Mouse (Mus musculus) mouse trophoblast stem cell (cell line): ENCODE measurements around the gene Cyb561.

Experiments
- in situ Hi-C, 2 experiments: fragments of 300-500 bp; cut with MseI, MboI; formaldehyde crosslinking; loops; 2 replicates in 1 of 2; 3 replicates in 1 of 2; pipeline ENCODE4 v1.15.1; 2025

Gene Cyb561

DNA sequence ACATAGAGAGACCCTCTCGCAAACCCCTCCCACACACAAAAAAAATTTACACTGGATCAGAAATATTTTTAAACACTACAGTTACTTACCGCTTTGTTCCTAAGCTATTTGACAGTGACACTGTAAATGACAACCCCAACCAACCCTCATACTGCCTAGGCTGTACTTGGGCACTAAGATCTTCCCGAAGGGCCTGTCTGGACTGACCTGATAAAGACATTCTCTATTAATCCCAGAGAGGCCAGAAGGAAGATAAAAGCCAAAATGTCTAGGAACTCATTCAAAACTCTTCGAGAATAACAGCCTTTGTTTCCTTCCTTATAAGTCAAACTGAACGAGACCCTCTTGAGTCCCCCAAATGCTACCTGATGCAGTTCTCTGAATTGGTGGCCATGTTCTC, 31.9 kb downstream of the Cyb561 start:
- in situ Hi-C loops, result no loop called here

DNA sequence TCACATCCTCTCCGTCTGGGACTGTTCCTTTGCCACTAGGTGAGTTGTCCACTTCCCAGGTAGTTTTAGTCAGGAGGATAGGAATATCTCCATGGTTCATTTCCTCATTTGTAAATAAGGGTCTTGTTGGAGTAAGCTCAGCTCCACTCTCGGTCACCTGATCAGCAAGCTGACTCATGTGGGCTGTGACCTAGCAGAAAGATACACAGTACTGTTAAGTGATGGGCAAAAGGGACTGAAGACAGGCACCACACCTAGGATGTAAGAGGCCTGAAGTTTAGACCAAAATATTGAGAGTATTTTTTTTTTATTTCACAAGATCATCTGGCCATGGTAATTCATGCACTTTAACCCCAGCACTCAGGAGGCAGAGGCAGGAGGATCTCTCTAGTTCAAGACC, 32.3 kb downstream of the Cyb561 start:
- in situ Hi-C loops, result no loop called here

DNA sequence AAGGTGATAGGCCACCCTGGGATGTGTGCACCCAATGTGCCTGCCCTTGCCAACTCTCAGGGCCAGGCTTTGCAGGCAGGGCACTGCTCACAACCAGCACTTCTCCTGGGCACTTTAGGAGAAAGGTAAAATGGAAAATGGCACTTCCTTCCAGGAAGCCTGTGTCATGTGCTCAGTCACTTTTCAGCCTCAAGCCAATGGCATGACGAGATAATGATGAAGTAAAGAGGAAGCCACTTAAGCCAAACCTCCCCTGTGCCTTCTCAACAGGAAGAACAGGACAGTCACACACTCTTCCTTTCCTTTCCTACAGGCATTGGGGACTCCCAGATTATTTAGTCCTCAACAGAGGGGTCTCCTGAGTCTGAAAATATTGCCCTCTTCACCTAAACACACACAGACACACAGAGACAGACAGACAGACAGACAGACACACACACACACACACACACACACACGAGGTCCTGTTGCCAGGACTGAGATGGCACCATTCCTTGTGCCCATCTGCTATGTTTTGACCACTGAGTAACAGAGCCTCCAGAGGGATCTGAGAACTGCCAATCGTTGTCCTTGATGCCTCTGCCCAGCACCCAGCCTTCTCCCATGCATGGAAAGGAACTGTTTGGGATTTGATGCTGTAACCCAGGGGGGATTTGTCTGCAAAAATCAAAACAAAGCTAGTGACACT, 32.9 kb downstream of the Cyb561 start:
- in situ Hi-C loops, result no loop called here

DNA sequence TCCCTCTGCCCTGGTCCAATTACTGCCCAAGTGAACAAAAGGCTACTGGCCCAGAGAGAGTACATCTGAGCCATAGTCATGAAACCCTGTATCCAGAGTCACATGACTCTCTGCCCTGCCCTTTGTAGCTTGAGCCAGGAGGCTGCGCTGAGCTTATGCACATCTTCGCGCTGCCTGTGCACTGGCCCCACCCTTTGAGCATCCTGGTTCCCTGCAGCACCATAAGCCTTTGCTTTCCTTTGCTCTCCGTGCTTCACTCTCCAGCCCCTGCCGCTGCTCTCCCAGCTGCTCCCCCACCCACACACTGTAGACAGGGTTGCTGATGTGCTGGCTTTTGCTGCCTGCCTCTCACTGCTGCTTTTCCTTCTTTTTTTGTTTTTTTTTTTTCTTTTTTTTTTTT, 39.6 kb downstream of the Cyb561 start:
- in situ Hi-C loops, result loop anchor here (5.0 to 10.0 kb wide), 3 partner anchors 319 to 566 kb away; no protein-coding TSS in a partner anchor

DNA sequence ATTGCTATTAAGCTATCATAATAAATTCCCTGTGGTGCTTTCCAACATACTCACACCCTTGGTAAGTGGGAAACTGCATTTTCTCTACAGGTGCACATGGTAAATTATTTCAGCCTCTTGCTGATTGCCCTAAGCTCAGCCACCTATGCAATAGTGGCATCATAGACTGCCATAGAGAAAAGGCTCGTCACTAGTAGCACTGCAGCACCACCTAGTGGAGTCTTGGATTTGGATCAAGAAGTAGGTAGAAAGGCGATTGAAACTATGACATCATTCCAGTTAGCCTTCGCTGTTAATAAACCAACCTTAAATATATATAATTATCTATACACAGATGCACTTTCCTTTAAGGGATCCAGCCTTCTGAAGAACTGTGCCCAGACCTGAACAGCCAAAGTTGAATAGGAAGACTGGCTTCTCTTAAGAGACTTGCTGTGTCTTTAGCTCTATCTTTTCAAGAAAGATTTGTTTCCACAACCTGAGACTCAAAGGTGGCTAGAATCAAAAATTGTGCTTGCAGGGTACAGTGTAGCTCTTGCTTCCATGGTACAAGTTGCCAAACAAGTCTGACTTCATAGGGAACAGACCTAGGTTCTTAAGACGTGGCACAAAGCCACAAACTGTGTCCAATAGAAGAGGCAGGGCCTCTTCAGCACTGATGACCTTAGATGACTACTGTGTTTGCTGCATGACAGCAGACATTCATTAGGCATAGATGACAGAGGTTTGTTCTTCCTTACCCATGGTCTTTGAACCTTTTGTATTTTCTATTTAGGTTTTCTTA, 41.4 kb downstream of the Cyb561 start:
- in situ Hi-C loops, result loop anchor here (5.0 to 10.0 kb wide), 3 partner anchors 317 to 564 kb away; no protein-coding TSS in a partner anchor

DNA sequence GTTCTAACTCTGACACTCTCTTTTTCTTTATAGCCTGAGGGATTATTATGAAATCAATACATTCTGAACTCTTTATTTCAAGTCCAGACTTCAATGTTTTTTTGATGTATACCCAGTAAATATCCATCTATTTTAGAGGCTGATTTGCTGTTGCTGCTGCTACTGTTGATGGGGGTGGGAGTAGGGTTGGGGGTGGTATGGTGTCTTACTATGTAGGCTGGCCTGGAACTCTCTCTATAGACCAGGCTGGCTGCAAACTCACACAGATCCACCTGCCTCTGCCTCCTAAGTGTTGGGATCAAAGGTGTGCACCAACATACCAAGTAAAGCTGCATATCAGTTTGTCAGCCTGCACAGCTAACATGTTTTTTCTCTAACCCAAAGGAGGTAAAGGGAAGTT, 42.0 kb downstream of the Cyb561 start:
- in situ Hi-C loops, result loop anchor here (5.0 to 10.0 kb wide), 3 partner anchors 316 to 564 kb away; no protein-coding TSS in a partner anchor

DNA sequence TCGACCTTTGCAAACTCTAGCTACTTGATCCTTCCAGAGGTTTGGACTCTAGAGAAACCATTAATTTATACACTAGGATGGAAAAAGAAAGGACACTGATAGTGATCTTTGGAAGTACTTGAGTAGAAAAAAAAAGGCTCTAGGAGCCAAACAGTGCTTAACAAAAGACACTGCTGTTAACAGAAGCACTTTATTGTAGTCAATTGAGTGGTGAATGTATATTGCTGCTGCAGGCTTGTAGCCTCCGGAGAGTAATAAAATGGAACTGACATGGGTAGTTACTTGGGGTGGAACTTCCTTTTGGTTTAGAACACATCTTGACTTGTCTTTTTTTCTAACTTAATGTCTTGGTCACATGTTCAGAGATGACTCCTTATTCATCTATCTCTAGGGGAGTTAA, 43.5 kb downstream of the Cyb561 start:
- in situ Hi-C loops, result loop anchor here (5.0 to 10.0 kb wide), 3 partner anchors 315 to 562 kb away; no protein-coding TSS in a partner anchor

DNA sequence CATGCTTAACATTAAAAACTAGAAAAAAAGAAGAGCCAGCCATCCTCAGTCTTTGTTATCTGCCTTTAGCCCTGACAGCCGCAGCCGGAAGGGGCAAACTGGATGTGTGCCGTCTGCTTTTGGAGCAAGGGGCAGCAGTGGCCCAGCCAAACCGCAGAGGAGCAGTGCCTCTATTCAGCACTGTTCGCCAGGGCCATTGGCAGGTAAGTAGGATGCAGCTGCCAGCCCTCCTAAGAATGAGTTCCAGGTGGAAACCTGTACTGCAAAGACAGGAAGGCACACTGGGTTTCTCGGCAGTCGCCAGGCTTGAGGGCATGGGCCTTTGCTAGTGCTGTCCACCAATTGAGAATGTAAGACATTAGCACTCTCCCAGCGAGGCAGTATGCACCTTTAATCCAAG, 44.2 kb downstream of the Cyb561 start:
- in situ Hi-C loops, result no loop called here

DNA sequence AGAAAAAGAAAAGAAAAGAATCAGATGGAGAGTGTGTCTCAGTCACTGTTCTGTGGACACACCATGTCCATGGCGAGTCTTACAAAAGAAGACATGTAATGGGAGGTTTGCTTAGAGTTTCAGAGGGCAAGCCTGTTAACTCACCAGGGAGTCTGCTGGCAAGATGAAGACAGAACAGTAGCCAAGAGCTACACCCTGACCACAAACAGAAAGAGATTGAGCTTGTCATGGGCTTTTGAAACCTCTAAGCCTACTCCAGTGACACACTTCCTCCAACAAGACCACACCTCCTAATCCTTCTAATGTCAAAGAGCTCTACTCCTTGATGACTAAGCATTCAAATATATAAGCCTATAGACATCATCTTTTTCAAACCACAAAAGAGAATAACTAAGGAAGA, 45.8 kb downstream of the Cyb561 start:
- in situ Hi-C loops, result no loop called here

DNA sequence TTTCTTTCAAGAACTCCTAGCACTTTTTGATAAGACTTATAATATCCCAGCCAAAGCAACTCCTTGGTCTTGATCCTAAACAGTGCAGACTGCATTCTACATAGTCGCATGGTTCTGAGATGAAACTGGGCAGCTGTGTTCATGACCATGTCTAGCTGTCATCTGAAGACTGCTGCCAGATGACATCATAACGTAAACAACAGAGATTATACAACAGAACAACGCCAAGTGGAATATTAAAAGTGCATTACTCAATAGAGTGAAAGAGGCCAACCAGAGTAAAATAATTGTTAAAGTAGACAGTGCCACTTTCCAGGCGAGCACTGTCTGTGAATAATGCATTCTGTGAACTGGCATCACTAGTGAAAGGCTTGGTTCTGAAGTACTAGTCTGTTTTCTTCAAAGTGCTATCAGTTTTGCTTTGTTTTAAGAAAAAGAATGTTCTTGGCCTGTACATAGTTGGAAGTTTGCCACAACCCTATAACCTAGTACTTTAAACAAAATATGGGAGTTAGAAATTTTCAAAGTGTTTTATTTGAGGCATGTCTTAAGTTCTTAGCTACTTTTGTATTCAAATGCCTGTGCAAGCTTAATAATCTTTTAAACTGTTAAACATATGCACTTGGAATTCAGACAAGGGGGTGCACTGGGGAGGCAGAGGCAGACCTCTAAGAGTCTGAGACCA, 47.5 kb downstream of the Cyb561 start:
- in situ Hi-C loops, result no loop called here

DNA sequence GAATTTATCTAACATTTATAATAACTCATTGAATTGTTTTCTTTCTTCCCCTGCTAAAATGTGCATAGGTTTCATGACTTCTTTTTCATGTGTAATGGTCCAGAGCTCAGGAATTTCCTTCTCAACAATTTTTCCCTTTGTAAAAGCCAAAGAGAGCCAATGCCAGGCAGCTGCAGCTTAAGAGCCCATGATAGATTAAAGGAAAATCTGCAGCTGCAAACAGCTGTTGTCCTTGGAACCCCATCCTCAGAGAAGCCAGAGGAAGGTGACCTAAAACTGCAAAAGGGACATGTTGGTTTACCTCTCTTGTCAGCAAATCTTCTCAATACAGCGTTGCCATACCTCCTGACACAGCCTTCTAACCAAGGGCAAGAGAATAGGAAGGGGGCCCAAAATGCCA, 50.2 kb downstream of the Cyb561 start:
- in situ Hi-C loops, result no loop called here

DNA sequence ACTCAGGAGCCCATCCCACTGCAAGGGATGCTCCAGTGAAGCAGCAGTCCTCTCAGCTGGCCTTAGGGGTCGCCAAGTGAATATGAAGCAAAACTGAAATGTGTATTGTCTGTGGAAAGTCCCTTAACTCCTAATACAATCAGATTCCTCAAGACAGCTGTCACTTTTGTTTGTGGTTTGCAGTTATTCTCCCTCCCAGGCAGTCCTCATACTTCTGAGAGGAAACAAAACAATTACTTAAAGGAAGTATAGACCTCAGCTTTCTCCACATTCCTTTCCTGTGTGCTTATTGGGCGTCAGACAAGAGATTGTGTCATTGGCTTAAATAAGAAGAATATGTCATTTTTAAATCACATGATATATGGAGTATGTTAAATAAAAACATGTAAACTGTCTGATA, 51.6 kb downstream of the Cyb561 start:
- in situ Hi-C loops, result no loop called here

DNA sequence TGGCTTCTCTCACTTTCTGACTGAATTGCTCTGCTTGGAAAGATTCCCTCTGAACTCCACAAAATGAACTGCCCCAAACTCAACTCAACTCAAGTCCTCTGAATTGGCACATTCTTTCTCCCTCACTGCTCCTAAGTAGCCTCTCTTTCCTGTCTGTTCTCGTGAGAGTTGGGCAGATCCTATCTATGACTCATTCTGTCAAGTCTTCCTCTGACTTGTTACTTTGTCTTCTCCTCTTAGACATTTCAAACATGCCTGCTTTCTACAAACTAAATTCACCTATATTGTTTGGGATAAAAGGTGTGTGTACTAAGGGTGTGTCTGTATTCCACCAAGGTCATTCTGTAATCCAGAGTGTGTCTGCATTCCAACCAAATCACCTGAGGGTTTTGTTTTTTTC, 54.0 kb downstream of the Cyb561 start:
- in situ Hi-C loops, result no loop called here

DNA sequence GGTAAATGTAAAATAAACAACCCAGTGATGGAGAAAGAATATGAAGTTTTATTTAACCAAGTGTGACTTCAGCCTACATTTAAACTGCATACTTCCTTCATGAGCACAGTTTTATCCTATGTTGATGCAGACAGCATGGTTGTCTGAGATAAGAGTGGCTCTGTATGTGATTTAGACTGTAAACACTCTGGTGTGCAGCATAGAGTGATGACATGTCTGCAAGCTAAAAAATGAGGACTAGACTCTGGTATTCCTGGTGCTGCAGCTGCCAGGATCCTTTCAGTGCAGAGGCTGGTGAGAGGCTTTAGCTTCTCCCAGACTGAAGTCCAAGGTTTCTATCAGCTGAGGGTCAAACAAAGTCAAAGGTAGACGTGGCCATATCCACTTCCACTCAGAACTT, 65.9 kb downstream of the Cyb561 start:
- in situ Hi-C loops, result no loop called here

DNA sequence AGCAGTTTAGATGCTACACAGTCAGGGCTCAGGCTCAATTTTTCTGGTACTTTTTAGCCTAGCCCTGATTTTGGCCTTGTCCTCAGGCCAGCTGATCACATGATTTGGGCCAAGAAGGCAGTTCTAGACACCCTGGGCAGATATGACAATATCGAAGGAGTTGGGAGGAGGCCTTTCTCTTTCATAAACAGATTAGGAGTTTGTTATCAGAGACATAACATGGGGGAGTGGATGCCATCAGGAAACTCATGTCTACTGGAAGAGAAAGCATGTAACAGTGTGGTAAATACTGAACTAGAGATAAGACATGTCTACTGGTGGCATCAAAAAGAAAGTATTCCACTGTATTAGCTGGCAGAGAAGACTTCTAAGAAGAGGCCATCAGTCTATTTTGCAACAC, 67.6 kb downstream of the Cyb561 start:
- in situ Hi-C loops, result no loop called here
